Mouse (Mus musculus) forebrain, postnatal 0 days (tissue): ENCODE data around the gene Ptpdc1. TPM values are rescaled to one million over a fixed set of nuclear protein-coding genes. Genes with fewer than 3 reads are reported as not detected.

ENCODE experiments used
- ATAC-seq: fragments of 200-750 bp; cut with Nextera tagmentation; 2 replicates; pipeline ENCODE4 v1.8.0; 2017; ENCODE audit warnings: mild to moderate bottlenecking, moderate library complexity
- DNase-seq: peaks from one replicate; pipeline ENCODE4 v3.0.0-alpha.2; 2015
- H3K27ac ChIP-seq: fragments of 300-500 bp; sonication (generic); 2 replicates; pipeline ENCODE4 v1.5.1; 2014; ENCODE audit warnings: low read depth, mild to moderate bottlenecking, antibody characterized with exemption, low read length, moderate library complexity, mixed read lengths
- H3K27me3 ChIP-seq: fragments of 300-500 bp; sonication (generic); 2 replicates; pipeline ENCODE4 v1.6.1; 2014; ENCODE audit warnings: mild to moderate bottlenecking, low read length, mixed read lengths; ENCODE audit not compliant: insufficient read depth
- H3K36me3 ChIP-seq: fragments of 300-500 bp; sonication (generic); 2 replicates; pipeline ENCODE4 v1.6.1; 2014; ENCODE audit warnings: mild to moderate bottlenecking, moderate library complexity; ENCODE audit not compliant: insufficient read depth
- H3K4me1 ChIP-seq: fragments of 300-500 bp; sonication (generic); 2 replicates; pipeline ENCODE4 v1.6.1; 2014; ENCODE audit warnings: antibody characterized with exemption; ENCODE audit not compliant: insufficient read depth
- H3K4me2 ChIP-seq: fragments of 300-500 bp; sonication (generic); 2 replicates; pipeline ENCODE4 v1.6.1; 2014; ENCODE audit warnings: low read depth, mild to moderate bottlenecking, moderate library complexity
- H3K4me3 ChIP-seq: fragments of 300-500 bp; sonication (generic); 2 replicates; pipeline ENCODE4 v1.5.1; 2014; ENCODE audit warnings: low read depth, low read length, mixed read lengths
- H3K9ac ChIP-seq: fragments of 300-500 bp; sonication (generic); 2 replicates; pipeline ENCODE4 v1.6.1; 2014; ENCODE audit warnings: mild to moderate bottlenecking
- H3K9me3 ChIP-seq: fragments of 300-500 bp; sonication (generic); 2 replicates; pipeline ENCODE4 v1.6.1; 2016; ENCODE audit warnings: low read length
- CTCF ChIP-seq: sonication (generic); IDR thresholded peaks from 2 replicates; pipeline ENCODE4 v1.5.1; 2016; ENCODE audit warnings: antibody characterized with exemption, control low read depth, low read depth
- WGBS: fragments of 180-500 bp; shearing (Covaris S2); extraction: QIAGEN DNeasy Blood & Tissue Kit; methylation state at CpG from one replicate; pipeline ENCODE4 v1.1.7; 2014; 5-methylcytosine and 5-hydroxymethylcytosine counted together
- polyA plus RNA-seq: library from polyadenylated mRNA; unstranded; fragments of >200 nt; fragmentation: Nextera tagmentation; extraction: Ambion mirVana; gene quantifications from 2 replicates; pipeline ENCODE4 v1.2.1, GENCODE M21; 2015
- total RNA-seq: library from RNA; depleted of rRNA; stranded (reverse); fragments of >200 nt; gene quantifications from 2 replicates; pipeline ENCODE4 v1.2.3, GENCODE M21; 2014

Ptpdc1 gene
- total and polyA plus RNA-seq, 2 experiments from 2014 or later = 12.4 to 36.4 TPM

DNA sequence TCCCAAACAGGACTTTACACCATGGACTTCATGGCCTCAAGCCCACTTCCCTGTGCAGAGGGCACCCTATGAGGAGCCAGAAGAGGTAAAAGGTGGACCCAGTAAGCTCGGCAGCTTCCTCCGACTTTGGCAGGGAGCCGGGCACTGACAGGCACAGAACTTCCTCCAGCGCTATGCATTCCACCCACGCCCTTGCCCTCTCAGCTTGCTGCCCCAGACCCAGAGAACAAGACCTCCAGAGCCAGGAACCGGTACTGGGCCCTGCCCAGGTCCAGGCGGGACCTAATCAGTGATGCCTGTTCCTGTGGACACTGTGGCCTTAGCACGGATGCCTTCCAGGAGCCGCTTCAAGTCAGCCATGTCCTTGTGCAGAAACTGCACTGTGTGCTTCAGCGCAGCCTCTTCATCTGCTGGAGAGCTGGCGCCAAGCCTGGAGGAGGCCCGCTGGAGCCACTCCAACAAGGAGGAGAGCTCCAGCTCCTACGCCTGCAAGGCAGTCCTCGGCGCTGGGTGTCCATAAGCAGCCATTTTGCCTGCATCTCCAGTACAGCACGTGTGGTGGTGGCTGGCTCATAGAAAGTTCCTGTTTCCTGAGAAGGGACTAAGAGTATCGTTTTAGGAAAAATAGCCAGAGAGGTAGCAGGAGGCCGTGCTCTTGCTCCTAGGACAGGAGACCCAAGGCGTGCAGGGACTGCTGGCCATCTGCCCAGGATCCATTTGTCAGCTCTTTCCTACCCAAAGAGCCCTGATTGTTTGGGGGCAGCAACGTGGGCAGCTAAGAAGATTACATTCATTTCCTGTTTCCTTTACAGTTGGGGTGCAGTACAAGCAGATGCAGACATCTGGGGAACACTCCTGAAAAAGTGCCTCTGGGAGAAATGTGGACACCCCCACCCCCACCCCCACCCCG, 73.0 kb downstream of the Ptpdc1 start:
- TF ChIP-seq CTCF = no peak
- Histone ChIP-seq H3K4me1 (peaks cover 10% of the 10 kb centered on the region), H3K36me3 (no peaks in the 10 kb centered on the region), H3K9me3 (no peaks in the 10 kb centered on the region), H3K4me2 (peak overlapping the region; percentile 38), H3K27me3 (no peaks in the 10 kb centered on the region), H3K4me3 (peak overlapping the region; percentile 17; the same call in 1 of the 2 replicates), H3K9ac (peak overlapping the region; percentile 34), H3K27ac (peak overlapping the region; percentile 70)
- ATAC-seq = peak; percentile 92
- DNase-seq = peak; percentile 93
- 27% methylated on average over 21 of the region's 21 CpGs for WGBS

DNA sequence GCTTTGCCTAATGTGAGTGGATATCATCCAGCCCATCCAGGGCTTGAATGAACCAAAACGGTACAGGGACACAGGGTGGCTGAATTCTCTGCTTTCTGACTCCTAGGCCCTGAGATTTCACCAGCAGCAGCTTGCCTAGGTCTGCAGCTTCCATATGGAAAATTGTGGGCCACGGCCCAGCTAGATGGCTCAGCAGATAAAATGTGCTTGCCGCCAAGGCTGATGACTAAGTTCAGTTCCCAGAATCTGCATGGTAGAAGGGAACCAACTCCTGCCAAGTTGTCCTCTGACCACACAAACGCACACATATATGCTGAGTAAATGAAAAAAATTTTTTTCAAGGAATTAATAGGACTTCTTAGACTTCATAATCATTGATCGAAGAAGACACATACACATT, 77.2 kb downstream of the Ptpdc1 start:
- DNase-seq (no peak), ATAC-seq (no peak)
- Histone ChIP-seq H3K9ac (no peak overlapping the region), H3K9me3 (no peaks in the 10 kb centered on the region), H3K4me1 (peaks cover 13% of the 10 kb centered on the region), H3K27me3 (no peaks in the 10 kb centered on the region), H3K36me3 (no peaks in the 10 kb centered on the region), H3K27ac (no peak overlapping the region), H3K4me2 (no peak overlapping the region), H3K4me3 (no peak overlapping the region)
- 93% methylated on average over 5 of the region's 5 CpGs for WGBS
- TF ChIP-seq CTCF = no peak

DNA sequence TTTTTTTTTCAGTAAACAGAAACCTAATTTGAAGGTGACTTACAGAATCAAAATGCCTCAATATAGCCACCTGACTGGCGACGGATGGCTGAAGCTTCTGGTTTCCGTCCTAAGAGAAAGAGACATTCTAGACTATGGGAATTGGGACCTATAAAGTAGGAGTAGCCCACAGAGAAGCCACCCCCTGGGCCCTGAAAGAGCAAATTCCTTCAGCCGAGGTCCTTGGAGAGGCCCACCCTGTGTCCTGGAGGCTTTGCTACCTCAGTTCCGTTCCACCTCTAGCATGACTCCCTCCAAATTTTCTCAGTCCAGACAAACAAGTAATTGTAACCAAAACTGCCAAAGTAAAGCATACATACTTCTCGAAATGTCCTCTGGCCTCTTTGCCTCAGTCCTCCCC, 77.8 kb downstream of the Ptpdc1 start:
- Histone ChIP-seq H3K4me2 (no peak overlapping the region), H3K27ac (no peak overlapping the region), H3K9ac (no peak overlapping the region), H3K27me3 (no peaks in the 10 kb centered on the region), H3K4me1 (peaks cover 6% of the 10 kb centered on the region), H3K9me3 (no peaks in the 10 kb centered on the region), H3K36me3 (no peaks in the 10 kb centered on the region), H3K4me3 (no peak overlapping the region)
- no peak for TF ChIP-seq CTCF
- no peak for ATAC-seq
- no peak for DNase-seq
- WGBS = 94% methylated on average over 6 of the region's 6 CpGs

DNA sequence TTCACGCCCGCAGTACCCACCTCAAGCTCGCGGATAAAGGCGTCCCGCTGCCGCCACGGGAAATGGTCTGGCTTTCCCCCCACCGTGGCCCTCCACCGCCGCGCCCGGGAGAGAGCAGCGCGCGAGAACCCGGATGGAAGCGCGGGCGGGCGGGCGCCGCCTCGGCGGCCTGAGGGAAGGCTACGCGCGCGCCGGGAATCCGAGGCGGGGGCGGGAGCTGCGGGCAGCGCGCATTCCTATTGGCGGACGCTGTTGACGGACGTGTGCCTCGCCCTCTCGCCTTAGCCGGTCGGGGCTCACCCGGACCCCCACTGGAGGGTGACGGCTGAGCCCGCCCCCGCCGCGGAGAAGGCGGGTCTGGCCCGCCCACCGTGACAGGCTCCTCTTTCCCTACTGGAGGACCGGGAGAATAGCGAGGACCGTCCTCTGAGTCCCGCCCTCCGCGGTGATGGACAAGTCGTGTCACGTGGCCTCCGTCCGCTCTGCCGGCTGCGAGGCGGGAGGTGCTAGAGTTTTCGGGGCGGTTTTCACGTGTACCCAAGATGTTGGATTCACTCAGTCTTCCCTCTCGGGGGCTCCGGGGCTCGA, 79.0 kb downstream of the Ptpdc1 start:
- Histone ChIP-seq H3K4me1 (peaks cover 4% of the 10 kb centered on the region; the same call in 1 of the 2 replicates), H3K9ac (peak overlapping the region; percentile 99), H3K27me3 (no peaks in the 10 kb centered on the region), H3K9me3 (no peaks in the 10 kb centered on the region), H3K36me3 (no peaks in the 10 kb centered on the region), H3K27ac (peak overlapping the region; percentile 100), H3K4me3 (peak overlapping the region; percentile 100), H3K4me2 (peak overlapping the region; percentile 57)
- DNase-seq = peak; percentile 99
- ATAC-seq = peak; percentile 97
- TF ChIP-seq CTCF = peak; percentile 32
- WGBS = under 1% methylated on average over 68 of the region's 72 CpGs

DNA sequence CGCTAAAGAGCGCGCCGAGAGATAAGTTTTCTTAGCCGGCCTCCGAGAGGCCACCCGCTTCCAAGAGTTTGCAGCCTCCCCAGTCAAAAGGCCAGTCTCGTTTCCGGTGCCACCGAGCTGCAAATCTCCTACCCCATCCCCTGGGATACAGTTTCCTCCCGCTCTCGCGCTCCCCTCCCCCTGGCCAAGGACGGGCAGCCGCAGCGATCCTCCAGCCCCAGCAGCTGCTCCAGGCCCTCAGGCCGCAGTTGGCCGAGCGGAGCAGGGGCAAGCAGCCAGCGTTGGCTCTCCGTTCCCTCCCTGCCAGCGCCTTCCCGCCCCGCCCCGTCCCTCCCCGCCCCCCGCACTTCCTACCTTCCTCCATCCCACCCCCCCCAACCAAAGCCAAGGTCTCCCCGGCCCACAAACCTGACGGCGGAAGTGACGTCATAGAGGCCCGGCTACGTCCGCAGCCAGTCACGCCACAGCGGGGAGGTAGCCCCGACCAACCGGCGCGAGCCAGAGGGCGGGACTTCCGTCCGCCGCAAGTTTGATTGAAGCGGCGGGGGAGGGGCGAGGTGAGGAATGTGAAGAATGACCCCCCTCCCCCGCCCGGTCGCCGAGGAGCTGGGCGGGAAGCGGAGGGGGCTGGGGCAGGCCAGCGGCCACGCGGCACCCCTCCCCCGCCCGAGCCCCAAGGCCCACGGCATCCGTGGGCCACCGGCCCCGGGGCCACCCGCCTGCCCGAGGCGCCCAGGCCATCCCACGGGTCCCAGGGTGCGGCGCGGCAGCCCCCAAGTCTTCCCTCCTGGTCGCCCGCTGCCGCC, 79.8 kb downstream of the Ptpdc1 start:
- peak overlapping the region; percentile 100 for H3K4me3 ChIP-seq
- no peaks in the 10 kb centered on the region for H3K9me3 ChIP-seq
- H3K4me2 ChIP-seq = peak overlapping the region; percentile 72
- H3K27ac ChIP-seq = peak overlapping the region; percentile 100
- WGBS = 1% methylated on average over 50 of the region's 72 CpGs
- ATAC-seq (peak; percentile 82), DNase-seq (peak; percentile 99)
- H3K36me3 ChIP-seq = no peaks in the 10 kb centered on the region
- H3K9ac ChIP-seq = peak overlapping the region; percentile 99
- H3K4me1 ChIP-seq = peaks cover 4% of the 10 kb centered on the region; the same call in 1 of the 2 replicates
- H3K27me3 ChIP-seq = no peaks in the 10 kb centered on the region
- TF ChIP-seq CTCF = no peak

DNA sequence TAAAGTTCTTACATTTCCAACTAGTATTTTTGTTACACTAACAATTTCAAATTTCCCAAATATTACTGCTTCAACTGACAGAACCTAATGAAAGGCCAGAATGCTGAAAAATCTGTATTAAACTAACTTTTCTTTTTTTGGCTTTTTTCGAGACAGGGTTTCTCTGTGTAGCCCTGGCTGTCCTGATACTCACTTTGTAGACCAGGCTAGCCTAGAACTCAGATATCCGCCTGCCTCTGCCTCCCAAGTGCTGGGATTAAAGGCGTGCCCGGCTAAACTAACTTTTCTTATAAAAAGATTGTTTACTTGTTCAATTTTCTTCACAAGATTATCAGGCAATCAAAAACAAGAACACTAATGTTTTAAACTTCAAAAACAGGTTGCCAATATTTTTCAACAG, 80.6 kb downstream of the Ptpdc1 start:
- Histone ChIP-seq H3K9me3 (no peaks in the 10 kb centered on the region), H3K9ac (0 out of 2 replicates have a peak overlapping the region, but pooled peaks have one; percentile 99), H3K4me3 (peak overlapping the region; percentile 100), H3K27ac (no peak overlapping the region), H3K27me3 (no peaks in the 10 kb centered on the region), H3K4me1 (peaks cover 4% of the 10 kb centered on the region; the same call in 1 of the 2 replicates), H3K4me2 (peak overlapping the region; percentile 72), H3K36me3 (no peaks in the 10 kb centered on the region)
- ATAC-seq = no peak
- no peak for TF ChIP-seq CTCF
- WGBS = 39% methylated on average over 4 of the region's 4 CpGs
- no peak for DNase-seq
